Mouse (Mus musculus) liver, adult 2 months (tissue): ENCODE results near the gene L3mbtl4.

Experiments
- CTCF ChIP-seq: fragments of 200-500 bp; IDR thresholded peaks from 2 replicates; pipeline ENCODE4 v1.5.1; 2011; ENCODE audit warnings: low read depth, low read length, control low read depth
- POLR2A ChIP-seq: fragments of 200-500 bp; IDR thresholded peaks from 2 replicates; pipeline ENCODE4 v1.6.1; 2011; ENCODE audit warnings: low read length, control low read depth; ENCODE audit not compliant: insufficient read depth; ENCODE audit errors: extremely low read depth

DNA sequence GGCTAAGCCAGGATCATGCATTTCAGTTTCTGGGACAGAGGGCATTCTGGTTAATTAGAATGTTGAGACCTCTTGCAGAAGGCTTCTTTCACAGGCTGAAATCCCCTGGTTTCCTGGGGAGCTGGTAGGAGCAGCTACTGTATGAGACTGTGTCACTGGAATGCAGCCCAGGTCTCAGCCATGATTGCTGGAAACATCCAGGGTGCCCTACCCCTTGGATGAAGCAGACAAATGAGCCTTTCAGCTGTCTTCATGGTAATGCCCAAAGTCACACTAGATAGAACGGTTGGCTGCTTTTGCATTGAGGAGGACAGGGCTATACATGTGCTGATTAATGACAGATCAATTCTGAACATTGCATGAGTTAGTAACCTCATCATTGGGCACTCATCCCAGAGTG is 486.4 kb downstream of the L3mbtl4 start:
- TF ChIP-seq POLR2A (no peak), CTCF (no peak)
